Mouse (Mus musculus) CD4-positive, CD25-positive, alpha-beta regulatory T cell, adult 4 months (primary cell): Measurements from ENCODE around the gene Trarg1. TPM values are rescaled to one million over a fixed set of nuclear protein-coding genes. Genes with fewer than 3 reads are reported as not detected.
A peak's percentile ranks its signal among the peaks of the same experiment; 100 is the strongest.
"Not testable (repeated sequence)": the region's sequence is repeated elsewhere in the genome, so short reads cannot be mapped to it uniquely, and the experiment has no call there.

Experiments used
- ATAC-seq: one replicate; pipeline ENCODE4 v1.8.0; 2017
- polyA plus RNA-seq, 2 experiments: library from polyadenylated mRNA; unstranded; fragments of 100-300 nt; shearing (Covaris generic); gene quantifications; one replicate each; pipeline ENCODE4 v1.2.1; 2017

Trarg1 gene
- not detected for polyA plus RNA-seq

GRCm38 (mm10) chr11:76679508-76679907 is at the start of gene Trarg1:
Gene Trarg1 (plus strand): TSS chr11:76679808.
- not testable (repeated sequence) for ATAC-seq

- ATAC-seq = no peak
These were observed 49.6 kb upstream of the Trarg1 start for GRCm38 (mm10) chr11:76630023-76630422.

GRCm38 (mm10) chr11:76630487-76630886 is 49.1 kb upstream of the Trarg1 start:
- no peak for ATAC-seq

- no peak for ATAC-seq
These were observed 40.2 kb upstream of the Trarg1 start for GRCm38 (mm10) chr11:76639269-76639985.

- no peak for ATAC-seq
These were observed 39.4 kb upstream of the Trarg1 start for GRCm38 (mm10) chr11:76640231-76640630.

GRCm38 (mm10) chr11:76644257-76644656 is 35.4 kb upstream of the Trarg1 start:
- no peak for ATAC-seq

GRCm38 (mm10) chr11:76645036-76645435 is 34.6 kb upstream of the Trarg1 start:
- no peak for ATAC-seq

- peak; percentile 74 for ATAC-seq
These were observed 33.7 kb upstream of the Trarg1 start for GRCm38 (mm10) chr11:76645955-76646354.

GRCm38 (mm10) chr11:76647062-76647461 is 32.5 kb upstream of the Trarg1 start:
- ATAC-seq = no peak

GRCm38 (mm10) chr11:76647500-76647899 is 32.1 kb upstream of the Trarg1 start:
- ATAC-seq = peak; percentile 54

- ATAC-seq = no peak
These were observed 28.6 kb upstream of the Trarg1 start for GRCm38 (mm10) chr11:76650862-76651560.

- ATAC-seq = no peak
These were observed 26.7 kb upstream of the Trarg1 start for GRCm38 (mm10) chr11:76652838-76653334.

GRCm38 (mm10) chr11:76655106-76655505 is 24.5 kb upstream of the Trarg1 start:
- ATAC-seq = no peak

- no peak for ATAC-seq
These were observed 22.1 kb upstream of the Trarg1 start for GRCm38 (mm10) chr11:76657450-76657970.

- ATAC-seq = no peak
These were observed 20.3 kb upstream of the Trarg1 start for GRCm38 (mm10) chr11:76659138-76659930.

GRCm38 (mm10) chr11:76661790-76662468 is 17.7 kb upstream of the Trarg1 start:
- ATAC-seq = no peak

GRCm38 (mm10) chr11:76666002-76666649 is 13.5 kb upstream of the Trarg1 start:
- ATAC-seq = no peak

GRCm38 (mm10) chr11:76667807-76668206 is 11.8 kb upstream of the Trarg1 start:
- ATAC-seq = no peak

GRCm38 (mm10) chr11:76671871-76672475 is 7.6 kb upstream of the Trarg1 start, which contains the start of gene Bhlha9:
Gene Bhlha9 (plus strand): TSS chr11:76672470.
- no peak for ATAC-seq

- no peak for ATAC-seq
These were observed 6.8 kb upstream of the Trarg1 start for GRCm38 (mm10) chr11:76672561-76673384.
